Mouse (Mus musculus): ENCODE data around the gene Prrc2c.
"Not testable (repeated sequence)": the region's sequence is repeated elsewhere in the genome, so short reads cannot be mapped to it uniquely, and the experiment has no call there.

Prrc2c gene

GRCm38 (mm10) chr1:162693721-162694120 is 46.6 kb downstream of the Prrc2c start:
- no peak for DNase-seq (ENCODE audit: low spot score)

GRCm38 (mm10) chr1:162665486-162666174 is 74.7 kb downstream of the Prrc2c start:
- DNase-seq (ENCODE audit: low spot score) = no peak

GRCm38 (mm10) chr1:162664826-162665475 is 75.4 kb downstream of the Prrc2c start:
- no peak for DNase-seq (ENCODE audit: low spot score)

GRCm38 (mm10) chr1:162660276-162660860 is 80.0 kb downstream of the Prrc2c start:
- DNase-seq (ENCODE audit: low spot score) = no peak

- DNase-seq (ENCODE audit: low spot score) = no peak
These were observed 82.2 kb downstream of the Prrc2c start, which contains the start of gene Myocos for GRCm38 (mm10) chr1:162658119-162658518. Gene Myocos, minus strand, starts transcription at chr1:162658219.

- no peak for DNase-seq (ENCODE audit: low spot score)
These were observed 91.9 kb downstream of the Prrc2c start for GRCm38 (mm10) chr1:162648416-162648815.

- no peak for DNase-seq (ENCODE audit: low spot score)
These were observed 94.2 kb downstream of the Prrc2c start for GRCm38 (mm10) chr1:162646083-162646686.

GRCm38 (mm10) chr1:162643752-162644151 is 96.6 kb downstream of the Prrc2c start:
- DNase-seq (ENCODE audit: low spot score) = no peak

- DNase-seq (ENCODE audit: low spot score) = no peak
These were observed 97.8 kb downstream of the Prrc2c start for GRCm38 (mm10) chr1:162642591-162642990.

GRCm38 (mm10) chr1:162639861-162640260 is 100.5 kb downstream of the Prrc2c start:
- no peak for DNase-seq (ENCODE audit: low spot score)

GRCm38 (mm10) chr1:162639051-162639750 is 101.2 kb downstream of the Prrc2c start, which contains the start of gene Myoc:
Gene Myoc, plus strand, starts transcription at chr1:162639155.
- no peak for DNase-seq (ENCODE audit: low spot score)

- no peak for DNase-seq (ENCODE audit: low spot score)
These were observed 101.8 kb downstream of the Prrc2c start for GRCm38 (mm10) chr1:162638535-162638934.

- DNase-seq (ENCODE audit: low spot score) = no peak
These were observed 103.8 kb downstream of the Prrc2c start for GRCm38 (mm10) chr1:162636516-162636915.

- not testable (repeated sequence) for DNase-seq (ENCODE audit: low spot score)
These were observed 104.9 kb downstream of the Prrc2c start for GRCm38 (mm10) chr1:162635291-162635931.

- not testable (repeated sequence) for DNase-seq (ENCODE audit: low spot score)
These were observed 112.0 kb downstream of the Prrc2c start for GRCm38 (mm10) chr1:162628326-162628725.

GRCm38 (mm10) chr1:162627821-162628220 is 112.5 kb downstream of the Prrc2c start:
- not testable (repeated sequence) for DNase-seq (ENCODE audit: low spot score)

GRCm38 (mm10) chr1:162625229-162625628 is 115.1 kb downstream of the Prrc2c start:
- DNase-seq (ENCODE audit: low spot score) = no peak

GRCm38 (mm10) chr1:162623895-162624294 is 116.5 kb downstream of the Prrc2c start:
- DNase-seq (ENCODE audit: low spot score) = no peak
